Mouse (Mus musculus) spleen, postnatal 4 days (tissue): ENCODE data around the gene Hspa13.

ENCODE experiments used
- DNase-seq, 2 experiments: peaks; one replicate each; pipeline ENCODE4 v3.0.0; 2022; ENCODE audit warnings: low spot score in 2 of 2

Gene Hspa13

DNA sequence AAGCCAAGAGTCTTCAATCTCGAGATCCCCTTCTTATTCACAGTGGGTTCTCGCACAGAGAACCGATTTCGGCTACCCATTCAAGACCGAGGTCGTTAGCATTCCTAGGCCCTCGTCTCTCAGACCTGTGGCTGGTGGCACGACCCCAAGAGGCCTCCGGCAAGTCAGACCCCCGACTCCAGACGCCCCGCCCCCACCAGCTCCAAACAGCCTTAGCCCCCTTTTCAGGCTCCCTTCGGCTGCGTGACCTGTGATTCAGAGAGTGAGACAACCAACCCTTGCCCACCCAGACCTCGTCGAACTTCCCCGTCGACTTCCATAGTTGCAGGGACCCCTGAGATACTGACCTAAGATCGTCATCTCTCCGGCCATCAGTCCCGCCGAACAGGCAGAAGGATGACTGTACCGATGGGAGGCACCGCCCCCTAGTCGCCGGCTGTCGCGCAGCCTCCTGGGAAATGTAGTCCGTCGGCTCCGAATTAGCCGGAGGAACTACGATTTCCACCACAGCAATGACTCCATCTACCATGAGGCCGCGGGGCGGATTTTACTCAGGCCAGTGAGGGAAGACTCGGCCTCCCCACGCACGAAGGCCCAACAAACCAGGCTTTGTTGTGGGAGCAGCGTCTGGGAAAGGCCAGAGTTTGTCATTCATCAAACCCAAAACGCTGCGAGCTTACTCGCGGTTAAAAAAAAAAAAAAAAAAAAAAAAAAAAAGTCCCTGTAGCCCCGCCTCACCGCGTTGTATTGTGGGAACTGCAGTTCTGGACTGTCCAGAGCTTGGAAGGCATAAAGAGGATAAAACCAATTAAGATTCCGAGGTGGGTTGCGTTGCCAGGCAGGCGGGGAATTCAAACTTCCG is at the start of gene Hspa13:
Hspa13 (minus strand) TSS at position 717 of the 862 bp plus-strand sequence.
- peak; percentile 94 to 97 for DNase-seq

DNA sequence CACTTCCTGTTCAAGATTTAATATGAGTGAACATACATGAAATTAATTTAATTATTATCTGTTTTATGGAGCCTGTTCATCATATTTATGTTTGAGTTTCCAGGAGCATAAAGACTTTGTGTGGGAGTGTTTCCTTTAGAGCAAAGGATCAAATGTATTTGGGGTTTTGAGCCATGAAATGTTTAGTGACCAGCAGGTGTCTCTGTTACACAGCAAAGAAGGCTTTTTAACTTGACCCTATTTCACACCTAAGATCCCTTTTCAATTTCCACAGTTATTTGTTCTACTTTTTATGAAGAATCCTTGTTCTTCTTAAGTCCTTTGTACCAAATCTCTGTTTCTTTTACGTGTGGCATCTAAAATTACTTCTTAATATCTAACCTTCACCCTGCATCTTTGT is 12.4 kb upstream of the Hspa13 start:
- DNase-seq: no peak

DNA sequence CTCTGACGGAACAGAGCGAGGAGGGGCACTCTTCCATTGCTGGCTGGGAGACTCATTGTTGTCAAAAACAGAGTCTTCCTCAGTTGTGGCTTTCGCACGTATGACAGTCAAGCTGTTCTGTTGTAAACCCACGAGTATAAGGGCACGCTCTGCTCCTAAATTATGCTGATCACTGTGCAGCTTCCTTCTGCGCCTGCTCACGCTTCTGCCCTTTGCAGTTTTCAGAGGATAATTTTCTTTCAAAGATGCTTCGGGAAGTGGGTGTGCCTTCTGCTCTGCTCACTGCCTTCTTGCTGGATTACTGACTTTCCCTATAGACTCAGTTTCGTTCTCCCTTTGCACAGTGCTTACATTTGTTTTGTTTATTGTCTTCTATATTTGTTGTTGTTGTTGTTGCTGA is 6.3 kb upstream of the Hspa13 start:
- no peak for DNase-seq

DNA sequence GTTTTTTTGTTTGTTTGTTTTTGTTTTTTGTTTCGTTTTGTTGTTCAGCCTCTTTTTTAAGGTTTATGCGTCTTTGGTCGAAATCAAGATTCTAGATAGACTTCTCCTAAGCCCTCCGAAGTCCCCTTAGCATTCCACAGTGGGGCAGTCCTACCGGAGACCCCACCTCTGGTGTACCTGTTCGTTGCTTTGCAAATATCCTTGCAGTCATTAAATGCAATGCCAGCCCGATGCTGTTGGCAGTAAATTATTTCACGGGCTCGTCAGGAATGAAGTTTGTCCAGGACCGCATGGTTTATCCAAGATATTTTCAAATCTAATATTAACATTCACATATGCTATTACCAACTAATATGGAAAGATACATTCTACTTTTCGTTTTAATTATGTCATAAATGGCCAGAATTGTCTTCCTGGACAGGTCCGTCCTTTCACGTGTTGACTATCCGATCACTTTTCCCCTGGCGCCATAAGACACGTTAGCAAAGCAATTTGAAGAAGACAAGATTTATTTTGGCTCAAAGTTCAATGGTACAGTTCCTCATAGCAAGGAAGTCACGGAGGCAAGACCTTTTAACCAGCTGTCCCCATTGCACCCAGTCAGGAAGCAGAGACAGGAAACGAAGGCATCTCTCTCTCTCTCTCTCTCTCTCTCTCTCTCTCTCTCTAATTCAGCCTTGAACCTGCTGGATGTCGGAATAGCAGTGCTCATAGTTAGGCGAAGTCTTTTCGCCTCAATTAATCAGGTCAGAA is 522 bp upstream of the Hspa13 start:
- DNase-seq: peak in 1 of 2 experiments; percentile 63

DNA sequence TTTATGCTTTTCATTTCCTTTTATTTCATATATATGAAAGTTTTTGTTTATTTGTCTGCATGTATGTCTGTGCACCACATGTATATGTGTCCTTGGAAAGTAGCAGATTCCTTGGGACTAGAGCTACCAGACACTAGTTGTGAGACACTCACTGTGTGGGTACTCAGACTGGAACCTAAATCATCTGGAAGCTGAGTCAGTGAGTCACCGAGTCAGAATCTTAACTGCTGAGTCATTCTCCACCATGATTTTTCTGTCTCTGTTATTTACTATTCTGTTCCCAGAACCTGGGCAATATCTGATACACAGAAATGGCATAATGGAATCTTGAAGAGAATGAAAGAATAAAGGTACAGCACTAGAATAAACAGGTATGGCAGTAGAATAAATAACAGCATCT is 14.0 kb downstream of the Hspa13 start:
- no peak for DNase-seq

DNA sequence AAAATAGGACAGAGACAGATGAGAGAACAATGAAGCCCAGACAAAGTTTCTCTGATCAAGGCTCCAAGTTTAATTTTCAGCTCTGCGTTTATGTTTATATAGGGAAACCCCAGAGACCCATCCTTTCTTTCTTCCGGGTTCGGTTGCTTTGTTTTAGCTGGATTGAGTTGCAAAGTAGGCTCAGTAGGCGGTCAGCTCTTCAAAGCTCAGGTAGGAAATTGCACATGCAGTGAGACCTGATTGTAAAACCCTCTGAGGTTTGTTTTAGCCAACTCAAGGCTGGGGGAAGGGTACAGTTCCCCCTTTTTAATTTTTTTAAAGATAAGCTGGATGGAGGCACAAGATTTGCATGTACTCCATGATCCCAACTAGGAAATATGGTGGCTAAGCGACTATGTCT is 16.8 kb downstream of the Hspa13 start:
- DNase-seq: no peak

DNA sequence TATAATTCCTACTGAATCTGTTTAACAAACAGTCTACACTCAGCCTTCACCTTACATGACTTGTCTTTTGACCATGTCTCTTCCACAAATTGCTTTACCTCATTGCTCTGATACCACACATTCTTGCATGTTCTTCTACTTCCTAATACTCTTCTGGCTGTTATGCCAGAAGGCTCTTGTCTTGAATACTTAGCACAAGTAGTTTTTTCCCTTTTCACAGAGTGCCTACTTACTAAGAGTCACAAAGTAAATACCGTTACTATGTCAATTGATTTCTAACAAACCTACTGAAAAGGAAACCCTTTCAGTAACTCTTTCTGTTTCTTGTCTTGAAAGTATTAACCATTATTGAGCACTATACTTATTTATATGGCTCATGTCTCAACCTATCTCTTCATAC is 18.0 kb downstream of the Hspa13 start:
- no peak for DNase-seq

DNA sequence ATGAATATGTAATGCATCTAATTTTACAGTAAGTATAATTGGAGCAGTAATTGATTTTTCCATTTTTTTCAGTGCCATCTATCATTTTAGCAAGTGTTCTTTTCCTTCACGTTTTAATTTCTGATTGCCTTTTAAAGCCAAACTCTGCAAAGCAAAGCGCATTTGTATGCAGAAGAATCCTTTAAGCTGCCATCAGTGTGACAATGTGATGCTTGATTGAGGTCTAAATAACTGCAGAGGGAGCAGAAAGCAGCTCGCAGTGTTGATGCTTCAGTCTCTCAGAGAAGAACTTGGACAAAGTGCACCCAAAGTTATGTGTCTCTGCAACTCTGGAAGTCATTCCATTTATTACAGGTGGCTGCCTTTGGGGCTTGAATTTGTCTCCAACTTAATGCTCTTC is 22.9 kb downstream of the Hspa13 start:
- no peak for DNase-seq

DNA sequence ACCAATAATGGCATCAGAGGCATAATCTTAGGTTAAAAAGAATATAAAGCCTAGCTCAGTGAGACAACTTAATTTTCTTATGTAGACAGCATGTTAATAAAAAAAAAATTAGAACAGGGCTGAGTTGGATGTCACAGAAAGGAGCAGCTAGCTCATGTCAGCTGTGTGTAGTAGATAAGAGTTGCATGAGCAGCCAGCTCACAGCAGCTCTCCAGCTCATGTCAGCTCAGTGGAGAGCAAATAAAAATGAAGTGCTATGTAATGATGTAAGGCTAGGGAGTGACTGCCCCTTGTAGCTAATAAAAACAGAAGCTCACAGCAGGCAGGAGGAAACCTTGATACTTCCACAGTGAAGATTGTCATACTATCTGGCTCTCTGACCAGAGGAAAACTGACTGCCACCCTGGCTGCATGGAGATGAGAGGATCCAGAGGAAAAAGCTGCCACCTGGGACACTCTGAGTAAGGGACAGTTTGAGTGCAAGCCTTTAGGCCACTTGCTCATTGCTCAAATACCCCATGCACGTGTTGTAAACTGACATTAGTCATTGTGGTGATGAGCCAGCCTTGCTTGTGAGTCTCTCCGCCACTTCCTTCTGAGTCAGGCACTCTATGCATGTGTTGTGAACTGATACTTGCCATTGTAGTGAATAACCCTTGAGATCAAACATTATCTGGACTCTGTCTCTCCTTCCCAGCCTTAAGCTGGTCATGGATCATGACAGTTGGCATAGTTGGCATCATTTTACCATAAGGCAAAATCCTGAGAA is 49.3 kb downstream of the Hspa13 start:
- no peak for DNase-seq

DNA sequence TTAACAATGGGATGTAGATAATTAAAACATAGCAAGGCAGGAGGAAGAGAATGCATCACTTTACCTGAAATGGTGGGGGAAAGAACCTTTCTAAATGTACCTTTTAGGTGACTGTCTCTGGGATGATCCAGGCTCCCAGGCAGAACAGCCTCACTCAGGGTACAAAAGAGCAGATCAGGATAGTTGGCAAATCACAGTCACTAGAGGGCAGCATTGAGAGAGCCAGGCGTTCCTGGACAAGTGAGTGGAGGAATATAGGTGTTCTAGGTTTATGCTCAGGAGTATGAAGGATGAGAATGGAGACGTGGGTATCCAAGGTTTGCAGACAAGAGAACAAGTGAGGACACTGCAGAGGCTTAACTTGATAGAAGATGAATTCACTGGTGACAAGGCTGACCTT is 70.7 kb downstream of the Hspa13 start:
- peak; percentile 26 to 60 for DNase-seq
